Mouse (Mus musculus) kidney, adult 10 weeks (tissue): Measurements from ENCODE around the gene Ccl6. TPM values are rescaled to one million over a fixed set of nuclear protein-coding genes. Genes with fewer than 3 reads are reported as not detected.

ENCODE experiments used
- polyA plus RNA-seq: library from polyadenylated mRNA; stranded (reverse); fragments of 350-450 nt; fragmentation: Illumina TruSeq; extraction: RNeasy Lipid Tissue Mini Kit (QIAGEN cat#74804); gene quantifications from one replicate; pipeline ENCODE4 v1.2.3, GENCODE M21; 2014; ENCODE audit warnings: low read depth, low replicate concordance

The Ccl6 gene
- polyA plus RNA-seq: 9.1 TPM

GRCm38 (mm10) chr11:83592853-83593252 lies at the start of gene Ccl6:
Ccl6 (minus strand) TSS chr11:83593087.

GRCm38 (mm10) chr11:83578186-83578760 lies 14.6 kb downstream of the Ccl6 start, which contains the start of gene Ccl9:
Ccl9 (minus strand) TSS chr11:83578636.

Other genes with a start within 250 kb of the Ccl6 start
- gene Rasl10b, start 183.9 kb downstream of the Ccl6 start, polyA plus RNA-seq: not detected
- not detected for gene Gas2l2, start 163.6 kb downstream of the Ccl6 start, polyA plus RNA-seq
- not detected for gene 1700020L24Rik, start 155.4 kb downstream of the Ccl6 start, polyA plus RNA-seq
- 0.44 TPM for gene Mmp28, start 130.0 kb downstream of the Ccl6 start, polyA plus RNA-seq
- 161 TPM for gene Taf15, start 120.0 kb downstream of the Ccl6 start, polyA plus RNA-seq
- gene Heatr9, start 70.9 kb downstream of the Ccl6 start, polyA plus RNA-seq: not detected
- gene Ccl5, start 62.6 kb downstream of the Ccl6 start, polyA plus RNA-seq: 1.5 TPM
- 2.3 TPM for gene Ccl9, start 14.5 kb downstream of the Ccl6 start, polyA plus RNA-seq
- not detected for gene Rpl9-ps1, start 52.5 kb upstream of the Ccl6 start, polyA plus RNA-seq
- not detected for gene Ccl3, start 56.3 kb upstream of the Ccl6 start, polyA plus RNA-seq
- gene Ccl4, start 69.5 kb upstream of the Ccl6 start, polyA plus RNA-seq: not detected
- 13.3 TPM for gene Wfdc17, start 110.9 kb upstream of the Ccl6 start, polyA plus RNA-seq
- not detected for gene Wfdc18, start 115.9 kb upstream of the Ccl6 start, polyA plus RNA-seq
- not detected for gene Wfdc21, start 153.9 kb upstream of the Ccl6 start, polyA plus RNA-seq
- gene Heatr6, start 160.6 kb upstream of the Ccl6 start, polyA plus RNA-seq: 3.2 TPM